Mouse (Mus musculus) CH12.LX (cell line): Measurements from ENCODE around the gene Smim24. TPM values are rescaled to one million over a fixed set of nuclear protein-coding genes. Genes with fewer than 3 reads are reported as not detected.

Source experiments
- DNase-seq: peaks from one replicate; pipeline ENCODE4 v3.0.0-alpha.2; 2013; ENCODE audit errors: extremely low read depth
- H3K27ac ChIP-seq: 2 replicates; pipeline ENCODE4 v1.5.1; 2012; ENCODE audit warnings: low read depth, mild to moderate bottlenecking, control low read depth, moderate library complexity; ENCODE audit not compliant: insufficient read depth
- H3K27me3 ChIP-seq: replicated peaks from 2 replicates; pipeline ENCODE3; 2012; ENCODE audit warnings: inconsistent platforms
- H3K36me3 ChIP-seq, 2 experiments: replicated peaks in 1 of 2; 2 replicates each; pipeline versions ENCODE3 to v1.6.1; 2012; ENCODE audit warnings: inconsistent platforms in 1 of 2, low read length in 1 of 2, mild to moderate bottlenecking in 1 of 2, mixed read lengths in 1 of 2, moderate library complexity in 1 of 2; ENCODE audit not compliant: control insufficient read depth in 1 of 2, insufficient read depth in 1 of 2
- H3K4me1 ChIP-seq, 2 experiments: 2 replicates each; pipeline ENCODE4 v1.6.1; 2012; ENCODE audit warnings: inconsistent platforms in 1 of 2, moderate library complexity in 1 of 2; ENCODE audit not compliant: insufficient read depth in 2 of 2, control insufficient read depth in 1 of 2
- H3K4me2 ChIP-seq: 2 replicates; pipeline ENCODE4 v1.6.1; 2012; ENCODE audit warnings: low read depth, mild to moderate bottlenecking, control low read depth; ENCODE audit not compliant: poor library complexity, insufficient read depth, severe bottlenecking
- H3K4me3 ChIP-seq, 3 experiments: fragments of 150-350 bp in 1 of 3; sonication (generic) in 1 of 3; replicated peaks in 1 of 3; 2 replicates each; pipeline versions ENCODE3 to v1.5.1; 2011 to 2012; ENCODE audit warnings: low read depth in 2 of 3, low read length in 2 of 3, mild to moderate bottlenecking in 2 of 3, moderate library complexity in 2 of 3, control low read depth in 1 of 3, improper control_type of control experiment in 1 of 3, inconsistent platforms in 1 of 3, mixed read lengths in 1 of 3; ENCODE audit not compliant: poor library complexity in 1 of 3
- H3K79me2 ChIP-seq: replicated peaks from 2 replicates; pipeline ENCODE4 v1.6.1; 2012; ENCODE audit warnings: mild to moderate bottlenecking, moderate library complexity; ENCODE audit not compliant: control insufficient read depth, poor library complexity, insufficient read depth, severe bottlenecking; ENCODE audit errors: extremely low read depth
- H3K9ac ChIP-seq: 2 replicates; pipeline ENCODE4 v1.6.1; 2012; ENCODE audit warnings: low read depth, mild to moderate bottlenecking, control low read depth, moderate library complexity; ENCODE audit not compliant: insufficient read depth
- H3K9me3 ChIP-seq: replicated peaks from 2 replicates; pipeline ENCODE3; 2012; ENCODE audit warnings: low read length, inconsistent platforms, mixed read lengths
- BHLHE40 ChIP-seq: IDR thresholded peaks from 2 replicates; pipeline ENCODE4 v1.6.1; 2011; ENCODE audit warnings: mild to moderate bottlenecking, low read depth, low read length, improper control_type of control experiment
- CHD1 ChIP-seq: IDR thresholded peaks from 2 replicates; pipeline ENCODE4 v1.6.1; 2012; ENCODE audit warnings: low read depth, low read length, improper control_type of control experiment, inconsistent platforms
- CHD2 ChIP-seq: IDR thresholded peaks from 2 replicates; pipeline ENCODE4 v1.6.1; 2011; ENCODE audit warnings: low read length, improper control_type of control experiment
- E2F4 ChIP-seq: IDR thresholded peaks from 2 replicates; pipeline ENCODE4 v1.6.1; 2011; ENCODE audit warnings: low read depth, low read length, improper control_type of control experiment; ENCODE audit not compliant: insufficient replicate concordance
- ELF1 ChIP-seq: IDR thresholded peaks from 2 replicates; pipeline ENCODE4 v1.6.1; 2014; ENCODE audit warnings: low read depth, mild to moderate bottlenecking, inconsistent platforms, low read length, improper control_type of control experiment
- GABPA ChIP-seq: IDR thresholded peaks from 2 replicates; pipeline ENCODE4 v1.6.1; 2012; ENCODE audit warnings: low read depth, low read length, improper control_type of control experiment, inconsistent platforms; ENCODE audit not compliant: insufficient replicate concordance
- HCFC1 ChIP-seq: IDR thresholded peaks from 2 replicates; pipeline ENCODE4 v1.6.1; 2012; ENCODE audit warnings: low read depth, mild to moderate bottlenecking, inconsistent platforms, low read length, improper control_type of control experiment
- IRF4 ChIP-seq: IDR thresholded peaks from 2 replicates; pipeline ENCODE4 v1.6.1; 2014; ENCODE audit warnings: low read depth, mild to moderate bottlenecking, inconsistent platforms, low read length, improper control_type of control experiment
- JUN ChIP-seq: IDR thresholded peaks from 2 replicates; pipeline ENCODE4 v1.6.1; 2011; ENCODE audit warnings: low read depth, mild to moderate bottlenecking, low read length, improper control_type of control experiment, moderate library complexity; ENCODE audit not compliant: insufficient read depth
- JUND ChIP-seq: conservative IDR thresholded peaks from 2 replicates; pipeline ENCODE4 v1.6.1; 2011; ENCODE audit warnings: low read depth, low read length, improper control_type of control experiment
- KAT2A ChIP-seq: IDR thresholded peaks from 2 replicates; pipeline ENCODE4 v1.6.1; 2012; ENCODE audit warnings: low read length, improper control_type of control experiment, inconsistent platforms; ENCODE audit not compliant: insufficient replicate concordance
- MAFK ChIP-seq: IDR thresholded peaks from 2 replicates; pipeline ENCODE4 v1.6.1; 2011; ENCODE audit warnings: low read length, improper control_type of control experiment; ENCODE audit not compliant: insufficient replicate concordance
- MAX ChIP-seq: IDR thresholded peaks from 2 replicates; pipeline ENCODE4 v1.6.1; 2011; ENCODE audit warnings: low read length, improper control_type of control experiment
- MAZ ChIP-seq: IDR thresholded peaks from 2 replicates; pipeline ENCODE4 v1.6.1; 2012; ENCODE audit warnings: low read depth, mild to moderate bottlenecking, inconsistent platforms, low read length, improper control_type of control experiment, moderate library complexity
- MEF2A ChIP-seq: IDR thresholded peaks from 2 replicates; pipeline ENCODE4 v1.6.1; 2014; ENCODE audit warnings: low read depth, mild to moderate bottlenecking, inconsistent platforms, low read length, improper control_type of control experiment, borderline replicate concordance
- MXI1 ChIP-seq: IDR thresholded peaks from 2 replicates; pipeline ENCODE4 v1.6.1; 2011; ENCODE audit warnings: mild to moderate bottlenecking, low read depth, low read length, improper control_type of control experiment
- MYC ChIP-seq: IDR thresholded peaks from 2 replicates; pipeline ENCODE4 v1.6.1; 2011; ENCODE audit warnings: low read depth, mild to moderate bottlenecking, improper control_type of control experiment, low read length
- NELFE ChIP-seq: IDR thresholded peaks from 2 replicates; pipeline ENCODE4 v1.6.1; 2011; ENCODE audit warnings: low read depth, low read length, improper control_type of control experiment
- NRF1 ChIP-seq: IDR thresholded peaks from 2 replicates; pipeline ENCODE4 v1.6.1; 2014; ENCODE audit warnings: low read depth, mild to moderate bottlenecking, inconsistent platforms, low read length, improper control_type of control experiment, moderate library complexity
- POLR2A ChIP-seq: IDR thresholded peaks from 2 replicates; pipeline ENCODE4 v1.6.1; 2011; ENCODE audit warnings: low read depth, mild to moderate bottlenecking, improper control_type of control experiment, low read length
- POLR2AphosphoS2 ChIP-seq: IDR thresholded peaks from 2 replicates; pipeline ENCODE4 v1.6.1; 2011; ENCODE audit warnings: low read depth, low read length, improper control_type of control experiment
- RCOR1 ChIP-seq: conservative IDR thresholded peaks from 2 replicates; pipeline ENCODE4 v1.6.1; 2012; ENCODE audit warnings: low read depth, mild to moderate bottlenecking, inconsistent platforms, low read length, improper control_type of control experiment
- SIN3A ChIP-seq: IDR thresholded peaks from 2 replicates; pipeline ENCODE4 v1.6.1; 2012; ENCODE audit warnings: low read length, improper control_type of control experiment, inconsistent platforms
- TBP ChIP-seq: conservative IDR thresholded peaks from 2 replicates; pipeline ENCODE4 v1.6.1; 2011; ENCODE audit warnings: low read depth, low read length, improper control_type of control experiment
- UBTF ChIP-seq: IDR thresholded peaks from 2 replicates; pipeline ENCODE4 v1.6.1; 2012; ENCODE audit warnings: low read depth, mild to moderate bottlenecking, inconsistent platforms, low read length, improper control_type of control experiment, moderate library complexity
- USF1 ChIP-seq: IDR thresholded peaks from 2 replicates; pipeline ENCODE4 v1.6.1; 2014; ENCODE audit warnings: low read depth, mild to moderate bottlenecking, inconsistent platforms, low read length, improper control_type of control experiment
- USF2 ChIP-seq: conservative IDR thresholded peaks from 2 replicates; pipeline ENCODE4 v1.6.1; 2011; ENCODE audit warnings: low read depth, low read length, improper control_type of control experiment
- ZC3H11A ChIP-seq: IDR thresholded peaks from 2 replicates; pipeline ENCODE4 v1.6.1; 2012; ENCODE audit warnings: low read depth, mild to moderate bottlenecking, inconsistent platforms, low read length, improper control_type of control experiment
- ZKSCAN1 ChIP-seq: IDR thresholded peaks from 2 replicates; pipeline ENCODE4 v1.6.1; 2012; ENCODE audit warnings: low read depth, inconsistent platforms, low read length, improper control_type of control experiment, borderline replicate concordance
- ZMIZ1 ChIP-seq: IDR thresholded peaks from 2 replicates; pipeline ENCODE4 v1.6.1; 2012; ENCODE audit warnings: low read depth, mild to moderate bottlenecking, inconsistent platforms, low read length, improper control_type of control experiment
- ZNF384 ChIP-seq: IDR thresholded peaks from 2 replicates; pipeline ENCODE4 v1.6.1; 2012; ENCODE audit warnings: low read depth, low read length, improper control_type of control experiment, inconsistent platforms
- dilution Hi-C: fragments of 300-500 bp; cut with MboI; formaldehyde crosslinking; loops from 2 replicates; pipeline ENCODE4 v1.14.3; 2020; ENCODE audit warnings: low sequenced_read_pairs; ENCODE audit not compliant: extremely low pct_unique_long_range_greater_than_20kb, extremely low pct_ligation_motif_present
- in situ Hi-C: fragments of 300-500 bp; cut with MboI; formaldehyde crosslinking; loops from 3 replicates; pipeline ENCODE4 v1.14.3; 2019; ENCODE audit warnings: low sequenced_read_pairs, low pct_ligation_motif_present, low pct_unique_long_range_greater_than_20kb, mixed read lengths
- polyA plus RNA-seq: library from polyadenylated mRNA; unstranded; fragments of >175 nt; gene quantifications from 2 replicates; pipeline ENCODE4 v1.2.1, GENCODE M21; 2012; ENCODE audit warnings: low read depth; ENCODE audit not compliant: insufficient read length
- total RNA-seq, 2 experiments: library from RNA; depleted of rRNA; stranded (reverse); fragments of 300-350 nt in 1 of 2; fragments of >200 nt in 1 of 2; gene quantifications; 2 replicates each; pipeline ENCODE4 v1.2.3; 2012 to 2014

The Smim24 gene
- total and polyA plus RNA-seq, 3 experiments, result 0.13 to 0.64 TPM; not detected in 1

DNA sequence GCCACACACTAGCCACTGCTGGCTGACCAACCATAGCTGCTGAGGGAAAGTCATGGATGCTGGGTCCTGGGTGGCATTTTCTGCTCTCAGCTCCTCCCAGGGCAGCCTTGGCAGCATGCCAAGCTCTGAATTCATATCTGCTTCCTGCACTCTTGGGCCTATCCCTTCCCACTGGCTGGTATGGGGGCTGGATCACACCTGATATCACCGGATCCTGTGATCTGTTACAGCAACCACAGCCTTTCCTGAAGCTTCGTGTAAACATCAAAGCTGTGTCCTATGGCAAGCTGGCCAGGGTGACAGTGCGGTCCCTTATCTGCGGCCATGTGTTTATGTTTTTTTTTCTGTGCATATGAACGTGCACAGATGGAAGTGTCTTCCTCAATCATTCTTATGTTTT, 10.8 kb upstream of the Smim24 start:
- Histone ChIP-seq H3K36me3 (peaks cover 13 to 15% of the 10 kb centered on the region in 2 experiments), H3K4me2 (no peak overlapping the region), H3K9me3 (no peaks in the 10 kb centered on the region), H3K27me3 (no peaks in the 10 kb centered on the region), H3K79me2 (peaks cover 25% of the 10 kb centered on the region), H3K4me3 (no peak overlapping the region), H3K4me1 (peaks cover 7 to 26% of the 10 kb centered on the region in 2 experiments), H3K9ac (no peak overlapping the region), H3K27ac (no peak overlapping the region)
- no peak for DNase-seq
- TF ChIP-seq POLR2AphosphoS2 (no peak), BHLHE40 (no peak), HCFC1 (no peak), GABPA (no peak), JUN (no peak), MAZ (no peak), KAT2A (no peak), MYC (no peak), UBTF (no peak), USF1 (no peak), MAX (no peak), MAFK (no peak), MEF2A (no peak), ZC3H11A (no peak), ZKSCAN1 (no peak), ZNF384 (no peak), JUND (no peak), SIN3A (no peak), TBP (no peak), NELFE (no peak)
- in situ Hi-C loops (loop anchor here (5.0 kb wide), 1 partner anchor 150 kb away; no protein-coding TSS in a partner anchor), dilution Hi-C loops (no loop called here)

DNA sequence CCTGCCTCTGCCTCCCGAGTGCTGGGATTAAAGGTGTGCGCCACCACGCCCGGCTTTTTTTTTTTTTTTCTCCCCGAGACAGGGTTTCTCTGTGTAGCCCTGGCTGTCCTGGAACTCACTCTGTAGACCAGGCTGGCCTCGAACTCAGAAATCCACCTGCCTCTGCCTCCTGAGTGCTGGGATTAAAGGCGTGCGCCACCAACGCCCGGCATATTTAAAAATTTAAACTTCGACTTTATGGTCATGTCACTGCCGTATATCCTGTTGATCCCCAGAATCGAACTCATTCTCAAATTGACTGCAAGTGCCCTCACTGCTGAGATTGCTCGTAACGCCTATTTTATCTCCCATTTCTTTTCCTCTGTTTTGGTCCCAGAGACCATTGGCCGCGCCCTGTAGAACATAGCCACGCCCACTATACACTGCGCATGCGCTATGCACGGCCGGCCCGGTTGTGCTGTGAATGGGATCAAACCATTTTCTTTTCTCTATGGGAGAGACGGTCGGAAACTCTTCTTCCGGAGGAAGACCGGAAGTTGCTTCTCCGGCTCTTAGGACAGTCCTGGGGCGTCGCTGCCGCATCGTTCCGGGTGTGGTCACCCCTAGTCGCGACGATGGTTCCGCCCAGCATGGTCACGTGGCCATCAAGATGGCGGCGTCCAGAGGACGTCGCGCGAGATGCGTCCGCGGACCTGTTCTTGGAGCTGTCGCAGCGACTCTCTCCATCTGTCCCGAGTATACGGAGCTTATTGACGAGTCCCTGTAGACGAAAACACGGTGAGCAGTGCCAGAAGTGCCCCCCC, 8.8 kb upstream of the Smim24 start, which contains the start of the genes Dohh and Gm48551:
Gene Dohh, plus strand, starts transcription at position 627 of the 803 bp plus-strand sequence.
Gene Gm48551, plus strand, starts transcription at position 665 of the 803 bp plus-strand sequence.
- Histone ChIP-seq H3K27ac (peak within 1 kb of the TSS; percentile 49; the same call in 1 of the 2 replicates), H3K9ac (peak within 1 kb of the TSS; percentile 84), H3K27me3 (no peaks in the 10 kb centered on the region), H3K4me3 (peak within 1 kb of the TSS; percentile 82 to 96 (median 87)), H3K79me2 (peaks cover 19% of the 10 kb centered on the region), H3K4me2 (peak within 1 kb of the TSS; percentile 64), H3K36me3 (peaks cover 33 to 35% of the 10 kb centered on the region in 2 experiments), H3K4me1 (peaks cover 6 to 23% of the 10 kb centered on the region in 2 experiments), H3K9me3 (no peaks in the 10 kb centered on the region)
- dilution Hi-C loops, result no loop called here
- in situ Hi-C loops, result loop anchor here (5.0 kb wide), 1 partner anchor 148 kb away; no protein-coding TSS in a partner anchor
- DNase-seq, result peak; percentile 99
- TF ChIP-seq ELF1 (peak; percentile 95), CHD1 (peak; percentile 99), HCFC1 (peak; percentile 89), MXI1 (peak; percentile 90), RCOR1 (no peak), SIN3A (peak; percentile 95), UBTF (no peak), POLR2A (peak; percentile 98), NELFE (peak; percentile 92), IRF4 (0 out of 2 replicates have a peak, but pooled peaks have one; percentile 52), NRF1 (peak; percentile 100), E2F4 (no peak), ZMIZ1 (peak; percentile 81), MEF2A (peak; percentile 34; the same call in 1 of the 2 replicates), MYC (peak; percentile 87), CHD2 (peak; percentile 95), USF2 (peak; percentile 95), USF1 (peak; percentile 98)
